Mouse (Mus musculus) MEL (cell line): ENCODE measurements at regions not wholly inside any gene's neighbourhood (a gene's known extent, or its start where the extent isn't known, plus 50 kb on each side); places are given as distances from the start of the nearest gene placed in this dataset.

Experiments
- DNase-seq: peaks from one replicate; pipeline ENCODE4 v3.0.0; 2011; ENCODE audit warnings: low read depth, low spot score
- H3K27ac ChIP-seq: 2 replicates; pipeline ENCODE4 v1.5.1; 2012; ENCODE audit warnings: low read depth, mild to moderate bottlenecking, control low read depth, low read length, moderate library complexity; ENCODE audit not compliant: control insufficient read depth
- H3K27me3 ChIP-seq, 2 experiments: fragments of 150-350 bp in 1 of 2; sonication (generic) in 1 of 2; 2 replicates each; pipeline ENCODE4 v1.6.1; 2012; ENCODE audit warnings: low read length in 2 of 2, mild to moderate bottlenecking in 2 of 2, improper control_type of control experiment in 1 of 2, moderate library complexity in 1 of 2; ENCODE audit not compliant: insufficient read depth in 2 of 2, control insufficient read depth in 1 of 2
- H3K36me3 ChIP-seq, 2 experiments: 2 replicates each; pipeline ENCODE4 v1.6.1; 2012 to 2014; ENCODE audit warnings: low read length in 2 of 2, improper control_type of control experiment in 1 of 2, inconsistent platforms in 1 of 2, mild to moderate bottlenecking in 1 of 2; ENCODE audit not compliant: insufficient read depth in 2 of 2, control insufficient read depth in 1 of 2
- H3K4me1 ChIP-seq, 2 experiments: fragments of 150-350 bp in 1 of 2; sonication (generic) in 1 of 2; 2 replicates each; pipeline ENCODE4 v1.6.1; 2012; ENCODE audit warnings: low read length in 2 of 2, improper control_type of control experiment in 1 of 2, mild to moderate bottlenecking in 1 of 2; ENCODE audit not compliant: insufficient read depth in 2 of 2, control insufficient read depth in 1 of 2
- H3K4me3 ChIP-seq, 2 experiments: fragments of 150-350 bp in 1 of 2; sonication (generic) in 1 of 2; 2 replicates each; pipeline ENCODE4 v1.5.1; 2012; ENCODE audit warnings: low read depth in 2 of 2, low read length in 2 of 2, mild to moderate bottlenecking in 2 of 2, moderate library complexity in 2 of 2, control low read depth in 1 of 2, improper control_type of control experiment in 1 of 2; ENCODE audit not compliant: control insufficient read depth in 1 of 2, insufficient read depth in 1 of 2
- H3K79me2 ChIP-seq: 2 replicates; pipeline ENCODE4 v1.6.1; 2012; ENCODE audit warnings: mild to moderate bottlenecking, low read length, moderate library complexity; ENCODE audit not compliant: control insufficient read depth, poor library complexity, insufficient read depth
- H3K9ac ChIP-seq: 2 replicates; pipeline ENCODE4 v1.6.1; 2012; ENCODE audit warnings: low read depth, mild to moderate bottlenecking, control low read depth, low read length, moderate library complexity; ENCODE audit not compliant: control insufficient read depth, poor library complexity, severe bottlenecking
- H3K9me3 ChIP-seq: fragments of 150-350 bp; sonication (generic); replicated peaks from 2 replicates; pipeline ENCODE4 v1.6.1; 2012; ENCODE audit warnings: mild to moderate bottlenecking, low read length, improper control_type of control experiment, moderate library complexity; ENCODE audit not compliant: insufficient read depth
- CHD2 ChIP-seq: IDR thresholded peaks from 2 replicates; pipeline ENCODE4 v1.6.1; 2011; ENCODE audit warnings: low read length, improper control_type of control experiment
- E2F4 ChIP-seq: IDR thresholded peaks from 2 replicates; pipeline ENCODE4 v1.6.1; 2011; ENCODE audit warnings: low read depth, low read length, improper control_type of control experiment, borderline replicate concordance
- ETS1 ChIP-seq: IDR thresholded peaks from 2 replicates; pipeline ENCODE4 v1.6.1; 2012; ENCODE audit warnings: low read depth, mild to moderate bottlenecking, inconsistent platforms, low read length, improper control_type of control experiment, moderate library complexity
- GABPA ChIP-seq: IDR thresholded peaks from 2 replicates; pipeline ENCODE4 v1.6.1; 2012; ENCODE audit warnings: low read depth, mild to moderate bottlenecking, inconsistent platforms, low read length, improper control_type of control experiment, moderate library complexity
- GATA1 ChIP-seq: IDR thresholded peaks from 2 replicates; pipeline ENCODE4 v1.6.1; 2011; ENCODE audit warnings: low read depth, low read length, improper control_type of control experiment
- HCFC1 ChIP-seq: IDR thresholded peaks from 2 replicates; pipeline ENCODE4 v1.6.1; 2012; ENCODE audit warnings: low read depth, mild to moderate bottlenecking, inconsistent platforms, low read length, improper control_type of control experiment, moderate library complexity
- MAZ ChIP-seq: IDR thresholded peaks from 2 replicates; pipeline ENCODE4 v1.6.1; 2012; ENCODE audit warnings: low read depth, mild to moderate bottlenecking, inconsistent platforms, low read length, improper control_type of control experiment
- MXI1 ChIP-seq: IDR thresholded peaks from 2 replicates; pipeline ENCODE4 v1.6.1; 2011; ENCODE audit warnings: mild to moderate bottlenecking, low read depth, low read length, improper control_type of control experiment
- POLR2A ChIP-seq, 2 experiments: IDR thresholded peaks; 2 replicates each; pipeline ENCODE4 v1.6.1; 2011 to 2012; ENCODE audit warnings: low read length in 2 of 2, mild to moderate bottlenecking in 2 of 2, control low read depth in 1 of 2, improper control_type of control experiment in 1 of 2, low read depth in 1 of 2, moderate library complexity in 1 of 2; ENCODE audit not compliant: control insufficient read depth in 1 of 2, insufficient read depth in 1 of 2, poor library complexity in 1 of 2
- POLR2AphosphoS5 ChIP-seq: IDR thresholded peaks from 2 replicates; pipeline ENCODE4 v1.6.1; 2012; ENCODE audit warnings: low read depth, borderline replicate concordance, mild to moderate bottlenecking, inconsistent platforms, low read length, moderate library complexity, mixed read lengths
- SIN3A ChIP-seq: IDR thresholded peaks from 2 replicates; pipeline ENCODE4 v1.6.1; 2012; ENCODE audit warnings: low read length, improper control_type of control experiment, inconsistent platforms
- TAL1 ChIP-seq: IDR thresholded peaks from 2 replicates; pipeline ENCODE4 v1.6.1; 2012; ENCODE audit warnings: mild to moderate bottlenecking, inconsistent platforms, low read length, moderate library complexity, mixed read lengths
- USF1 ChIP-seq: IDR thresholded peaks from 2 replicates; pipeline ENCODE4 v1.6.1; 2014; ENCODE audit warnings: low read depth, mild to moderate bottlenecking, inconsistent platforms, low read length, improper control_type of control experiment, moderate library complexity
- ZMIZ1 ChIP-seq: IDR thresholded peaks from 2 replicates; pipeline ENCODE4 v1.6.1; 2012; ENCODE audit warnings: low read depth, mild to moderate bottlenecking, inconsistent platforms, low read length, improper control_type of control experiment, moderate library complexity

- no peak overlapping the region for H3K9ac ChIP-seq
- no peaks in the 10 kb centered on the region for H3K79me2 ChIP-seq
- no peak for TF ChIP-seq TAL1
- no peak for TF ChIP-seq GABPA
- no peak for TF ChIP-seq MXI1
- no peak for TF ChIP-seq POLR2AphosphoS5
- no peak for TF ChIP-seq E2F4
Measured at GRCm38 (mm10) chr12:71487591-71488435, 178.1 kb downstream of the Dact1 start.

GRCm38 (mm10) chr12:71489295-71489694, 179.6 kb downstream of the Dact1 start:
- Histone ChIP-seq H3K27me3 (no peaks in the 10 kb centered on the region), H3K4me3 (no peak overlapping the region), H3K79me2 (no peaks in the 10 kb centered on the region), H3K9ac (no peak overlapping the region), H3K9me3 (no peaks in the 10 kb centered on the region), H3K4me1 (no peaks in the 10 kb centered on the region), H3K36me3 (no peaks in the 10 kb centered on the region), H3K27ac (no peak overlapping the region)
- no peak for DNase-seq
- TF ChIP-seq GATA1 (no peak), MXI1 (no peak), POLR2AphosphoS5 (no peak), SIN3A (no peak), USF1 (no peak)

More at GRCm38 (mm10) chr12:71487591-71488435, 178.1 kb downstream of the Dact1 start:
- Histone ChIP-seq H3K36me3 (no peaks in the 10 kb centered on the region), H3K9me3 (no peaks in the 10 kb centered on the region), H3K27me3 (no peaks in the 10 kb centered on the region), H3K4me3 (no peak overlapping the region), H3K4me1 (no peaks in the 10 kb centered on the region), H3K27ac (no peak overlapping the region)
- DNase-seq, result no peak

GRCm38 (mm10) chr12:71494803-71495293, 185.2 kb downstream of the Dact1 start:
- no peak for DNase-seq
- no peaks in the 10 kb centered on the region for H3K4me1 ChIP-seq
- H3K36me3 ChIP-seq, result no peaks in the 10 kb centered on the region
- no peaks in the 10 kb centered on the region for H3K79me2 ChIP-seq
- no peaks in the 10 kb centered on the region for H3K9me3 ChIP-seq
- TF ChIP-seq CHD2, result no peak
- no peak for TF ChIP-seq MAZ
- no peak for TF ChIP-seq TAL1
- no peak for TF ChIP-seq POLR2A (IDR thresholded peaks at IDR 0.05; ENCODE audit: control insufficient read depth in 1 of 2, insufficient read depth in 1 of 2, low read depth in 1 of 2, low read length in 2 of 2, poor library complexity in 1 of 2)
- TF ChIP-seq ETS1, result no peak
- TF ChIP-seq HCFC1, result no peak
- no peak for TF ChIP-seq ZMIZ1
- no peak overlapping the region for H3K27ac ChIP-seq
- no peak overlapping the region for H3K9ac ChIP-seq
- no peak overlapping the region for H3K4me3 ChIP-seq
- no peaks in the 10 kb centered on the region for H3K27me3 ChIP-seq
